Mouse (Mus musculus) hindbrain, postnatal 0 days (tissue): Measurements from ENCODE around the gene Ccnk. TPM values are rescaled to one million over a fixed set of nuclear protein-coding genes. Genes with fewer than 3 reads are reported as not detected.

Experiments
- ATAC-seq: fragments of 200-750 bp; cut with Nextera tagmentation; 2 replicates; pipeline ENCODE4 v1.8.0; 2017; ENCODE audit warnings: mild to moderate bottlenecking, moderate TSS enrichment, moderate library complexity
- DNase-seq: peaks from one replicate; pipeline ENCODE4 v3.0.0-alpha.2; 2015; ENCODE audit warnings: low spot score
- H3K27ac ChIP-seq: fragments of 300-500 bp; sonication (generic); 2 replicates; pipeline ENCODE4 v1.5.1; 2014; ENCODE audit warnings: mild to moderate bottlenecking
- H3K27me3 ChIP-seq: fragments of 300-500 bp; sonication (generic); 2 replicates; pipeline ENCODE4 v1.6.1; 2014; ENCODE audit warnings: low read length, mixed read lengths; ENCODE audit not compliant: insufficient read depth
- H3K36me3 ChIP-seq: fragments of 300-500 bp; sonication (generic); 2 replicates; pipeline ENCODE4 v1.6.1; 2014; ENCODE audit warnings: low read length, mixed read lengths; ENCODE audit not compliant: insufficient read depth
- H3K4me1 ChIP-seq: fragments of 300-500 bp; sonication (generic); 2 replicates; pipeline ENCODE4 v1.6.1; 2014; ENCODE audit warnings: antibody characterized with exemption, low read length, mixed read lengths; ENCODE audit not compliant: insufficient read depth
- H3K4me2 ChIP-seq: fragments of 300-500 bp; sonication (generic); 2 replicates; pipeline ENCODE4 v1.6.1; 2014; ENCODE audit warnings: low read depth, mild to moderate bottlenecking, low read length, moderate library complexity, mixed read lengths
- H3K4me3 ChIP-seq: fragments of 300-500 bp; sonication (generic); 2 replicates; pipeline ENCODE4 v1.5.1; 2014; ENCODE audit warnings: low read length
- H3K9ac ChIP-seq: fragments of 300-500 bp; sonication (generic); replicated peaks from 2 replicates; pipeline ENCODE4 v1.6.1; 2014; ENCODE audit warnings: mild to moderate bottlenecking, low read length, moderate library complexity, mixed read lengths
- H3K9me3 ChIP-seq: fragments of 300-500 bp; sonication (generic); 2 replicates; pipeline ENCODE4 v1.6.1; 2016; ENCODE audit warnings: low read length, mixed read lengths
- CTCF ChIP-seq: IDR thresholded peaks from 2 replicates; pipeline ENCODE4 v1.5.1; 2016; ENCODE audit warnings: antibody characterized with exemption, control low read depth, low read depth
- WGBS: fragments of 180-500 bp; shearing (Covaris S2); extraction: QIAGEN DNeasy Blood & Tissue Kit; methylation state at CpG from one replicate; pipeline ENCODE4 v1.1.7; 2014; 5-methylcytosine and 5-hydroxymethylcytosine counted together
- polyA plus RNA-seq: library from polyadenylated mRNA; unstranded; fragments of >200 nt; fragmentation: Nextera tagmentation; extraction: Ambion mirVana; gene quantifications from 2 replicates; pipeline ENCODE4 v1.2.1, GENCODE M21; 2015
- total RNA-seq: library from RNA; depleted of rRNA; stranded (reverse); fragments of >200 nt; gene quantifications from 2 replicates; pipeline ENCODE4 v1.2.3, GENCODE M21; 2014

Gene Ccnk
- total and polyA plus RNA-seq, 2 experiments from 2014 or later: 2.8 to 8.0 TPM

- peak; percentile 51 for DNase-seq
- 0 out of 2 replicates have a peak overlapping the region, but pooled peaks have one; percentile 5 for H3K4me2 ChIP-seq
- no peak overlapping the region for H3K4me3 ChIP-seq
- no peak overlapping the region for H3K9ac ChIP-seq
- H3K36me3 ChIP-seq: no peaks in the 10 kb centered on the region
- no peak for TF ChIP-seq CTCF
- peaks cover 43% of the 10 kb centered on the region for H3K4me1 ChIP-seq
- no peaks in the 10 kb centered on the region for H3K27me3 ChIP-seq
- no peaks in the 10 kb centered on the region for H3K9me3 ChIP-seq
- 26% methylated on average over 12 of the region's 12 CpGs for WGBS
- peak overlapping the region; percentile 51 for H3K27ac ChIP-seq
- peak; percentile 36 for ATAC-seq
Measured at GRCm38 (mm10) chr12:108220621-108221020, 41.2 kb downstream of the Ccnk start.

- Histone ChIP-seq H3K27ac (peak overlapping the region; percentile 51), H3K4me3 (no peak overlapping the region), H3K36me3 (no peaks in the 10 kb centered on the region), H3K9ac (no peak overlapping the region), H3K27me3 (no peaks in the 10 kb centered on the region), H3K4me2 (no peak overlapping the region), H3K4me1 (peaks cover 46% of the 10 kb centered on the region), H3K9me3 (no peaks in the 10 kb centered on the region)
- peak; percentile 43 for ATAC-seq
- WGBS: 35% methylated on average over 10 of the region's 10 CpGs
- peak; percentile 67 for TF ChIP-seq CTCF
- peak; percentile 79 for DNase-seq
Measured at GRCm38 (mm10) chr12:108221206-108221605, 41.8 kb downstream of the Ccnk start.

DNA sequence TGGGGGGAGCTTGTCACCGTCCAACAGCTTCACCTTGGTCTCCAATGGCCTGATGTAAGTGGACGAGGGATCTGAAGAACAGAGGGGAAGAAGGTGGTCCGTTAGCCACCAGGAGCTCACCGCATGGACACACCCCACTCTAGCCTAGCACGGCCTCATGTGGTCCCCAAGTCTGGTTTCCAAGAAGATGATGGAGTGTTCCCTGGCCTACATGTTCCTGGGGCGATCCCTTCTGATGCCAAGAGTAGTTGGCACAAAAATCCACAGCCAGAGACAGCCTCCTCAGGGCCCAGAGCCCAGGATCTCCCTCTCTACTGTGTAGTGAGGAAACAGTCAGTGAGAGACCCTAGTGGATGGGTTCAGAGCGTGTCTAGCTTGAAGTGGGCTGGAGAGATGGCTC, 42.3 kb downstream of the Ccnk start:
- Histone ChIP-seq H3K4me2 (no peak overlapping the region), H3K27ac (no peak overlapping the region), H3K9me3 (no peaks in the 10 kb centered on the region), H3K4me1 (peaks cover 41% of the 10 kb centered on the region), H3K4me3 (no peak overlapping the region), H3K36me3 (no peaks in the 10 kb centered on the region), H3K27me3 (no peaks in the 10 kb centered on the region), H3K9ac (no peak overlapping the region)
- no peak for ATAC-seq
- DNase-seq: peak; percentile 42
- TF ChIP-seq CTCF: no peak
- WGBS: 70% methylated on average over 7 of the region's 7 CpGs

GRCm38 (mm10) chr12:108223357-108223756, 44.0 kb downstream of the Ccnk start:
- no peak overlapping the region for H3K27ac ChIP-seq
- H3K27me3 ChIP-seq: no peaks in the 10 kb centered on the region
- H3K4me3 ChIP-seq: no peak overlapping the region
- H3K9ac ChIP-seq: no peak overlapping the region
- H3K4me2 ChIP-seq: no peak overlapping the region
- H3K9me3 ChIP-seq: no peaks in the 10 kb centered on the region
- H3K4me1 ChIP-seq: peaks cover 34% of the 10 kb centered on the region
- no peak for TF ChIP-seq CTCF
- 42% methylated on average over 8 of the region's 8 CpGs for WGBS
- no peaks in the 10 kb centered on the region for H3K36me3 ChIP-seq
- DNase-seq: no peak
- no peak for ATAC-seq

DNA sequence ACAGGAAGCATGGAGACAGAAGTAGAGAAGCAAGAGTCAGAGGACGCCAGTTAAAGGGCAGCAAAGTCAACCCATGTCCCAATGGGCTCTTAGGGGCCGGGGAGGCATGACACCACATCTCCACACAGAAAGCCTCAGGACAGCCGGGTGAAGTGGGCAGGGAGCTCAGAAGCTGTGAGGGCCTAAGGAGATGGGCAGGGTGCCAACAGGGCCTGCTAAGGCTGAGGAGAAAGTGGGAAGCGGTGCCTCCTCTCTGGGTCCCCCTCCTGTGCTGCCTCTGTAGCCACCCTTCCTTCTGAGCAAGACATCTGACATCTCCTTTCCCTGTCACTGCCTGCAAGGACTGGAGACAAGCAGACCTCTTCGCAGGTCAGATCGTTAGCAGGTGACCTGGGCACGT, 46.4 kb downstream of the Ccnk start:
- WGBS: 57% methylated on average over 7 of the region's 7 CpGs
- H3K4me1 ChIP-seq: peaks cover 20% of the 10 kb centered on the region
- DNase-seq (peak; percentile 46), ATAC-seq (no peak)
- no peak overlapping the region for H3K9ac ChIP-seq
- H3K27me3 ChIP-seq: no peaks in the 10 kb centered on the region
- no peaks in the 10 kb centered on the region for H3K9me3 ChIP-seq
- peak overlapping the region; percentile 15; the same call in 1 of the 2 replicates for H3K27ac ChIP-seq
- TF ChIP-seq CTCF: no peak
- no peaks in the 10 kb centered on the region for H3K36me3 ChIP-seq
- H3K4me3 ChIP-seq: no peak overlapping the region
- H3K4me2 ChIP-seq: no peak overlapping the region

DNA sequence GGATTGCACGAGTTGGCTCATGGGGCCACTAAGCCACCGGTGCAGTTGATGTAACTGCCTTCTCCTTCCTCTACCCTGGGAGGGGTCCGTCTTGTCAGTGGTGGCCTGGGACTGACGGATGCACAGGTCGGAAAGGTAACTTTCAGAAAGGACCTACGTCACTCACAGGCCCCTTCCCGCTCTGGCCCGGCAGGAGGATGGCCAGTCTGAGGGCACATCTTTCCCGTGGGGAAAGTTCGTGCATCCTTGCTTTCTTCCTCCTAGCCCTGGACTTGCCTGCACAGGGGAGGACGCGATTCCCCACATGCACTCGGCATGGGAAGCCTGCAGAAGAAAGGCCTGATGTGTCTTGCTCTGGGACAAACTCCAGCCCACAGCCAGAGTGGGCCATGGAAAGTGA, 46.8 kb downstream of the Ccnk start:
- DNase-seq: no peak
- H3K27me3 ChIP-seq: no peaks in the 10 kb centered on the region
- H3K9ac ChIP-seq: no peak overlapping the region
- H3K27ac ChIP-seq: no peak overlapping the region
- peaks cover 20% of the 10 kb centered on the region for H3K4me1 ChIP-seq
- H3K4me2 ChIP-seq: no peak overlapping the region
- no peak for TF ChIP-seq CTCF
- WGBS: 69% methylated on average over 13 of the region's 13 CpGs
- no peaks in the 10 kb centered on the region for H3K36me3 ChIP-seq
- no peak for ATAC-seq
- H3K9me3 ChIP-seq: no peaks in the 10 kb centered on the region
- no peak overlapping the region for H3K4me3 ChIP-seq

DNA sequence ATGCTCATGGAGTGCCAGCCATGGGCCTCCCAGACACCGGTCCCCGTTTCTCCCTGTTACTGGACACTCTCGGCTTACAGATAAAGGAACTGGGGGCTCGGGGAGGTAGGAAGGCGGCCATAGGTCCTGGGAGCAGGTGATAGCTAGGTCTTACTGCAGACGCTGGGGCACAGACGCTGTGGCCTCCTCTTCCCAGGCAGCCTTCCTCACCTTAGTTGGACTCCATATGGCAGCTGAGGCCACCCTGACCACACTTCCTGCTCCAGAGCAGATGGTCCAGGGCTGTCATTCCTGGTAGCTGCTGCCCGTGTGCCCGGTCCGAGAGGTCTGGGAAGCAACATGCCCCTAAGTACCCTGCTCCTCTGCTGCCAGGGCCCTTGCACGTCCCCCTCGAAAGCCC, 47.6 kb downstream of the Ccnk start:
- Histone ChIP-seq H3K9me3 (no peaks in the 10 kb centered on the region), H3K27ac (no peak overlapping the region), H3K27me3 (no peaks in the 10 kb centered on the region), H3K9ac (no peak overlapping the region), H3K4me2 (no peak overlapping the region), H3K36me3 (no peaks in the 10 kb centered on the region), H3K4me1 (peaks cover 18% of the 10 kb centered on the region), H3K4me3 (no peak overlapping the region)
- no peak for DNase-seq
- no peak for ATAC-seq
- no peak for TF ChIP-seq CTCF
- WGBS: 69% methylated on average over 12 of the region's 12 CpGs
